Mouse (Mus musculus): ENCODE data around the gene Tdrd5. TPM values are rescaled to one million over a fixed set of nuclear protein-coding genes. Genes with fewer than 3 reads are reported as not detected.
A peak's percentile ranks its signal among the peaks of the same experiment; 100 is the strongest.
"Not testable (repeated sequence)": the region's sequence is repeated elsewhere in the genome, so short reads cannot be mapped to it uniquely, and the experiment has no call there.

Gene Tdrd5
- 0.39 and 0.58 TPM in 2 replicates for polyA plus RNA-seq (2015; fragmentation: Nextera tagmentation; extraction: Ambion mirVana)

- Histone ChIP-seq H3K4me3 (peak within 1 kb of the TSS; percentile 67), H3K9me3 (no peaks in the 10 kb centered on the region), H3K27me3 (peaks cover 58% of the 10 kb centered on the region), H3K4me2 (peak within 1 kb of the TSS; percentile 96), H3K9ac (peak within 1 kb of the TSS; percentile 79), H3K36me3 (no peaks in the 10 kb centered on the region), H3K4me1 (replicated peaks) (peaks cover 6% of the 10 kb centered on the region), H3K27ac (no peak within 1 kb of the TSS)
- under 1% methylated on average over 68 of the region's 85 CpGs for WGBS
- ATAC-seq (ENCODE audit: low FRiP score), result peak; percentile 91
Observed at GRCm38 (mm10) chr1:156302911-156303749, at the start of gene Tdrd5. Gene Tdrd5 (minus strand): TSS chr1:156303664.

- H3K9ac ChIP-seq, result no peak overlapping the region
- H3K4me1 ChIP-seq (replicated peaks), result no peaks in the 10 kb centered on the region
- H3K4me3 ChIP-seq, result no peak overlapping the region
- H3K9me3 ChIP-seq, result no peaks in the 10 kb centered on the region
- H3K4me2 ChIP-seq, result no peak overlapping the region
- no peak for ATAC-seq (ENCODE audit: low FRiP score)
- H3K27ac ChIP-seq, result no peak overlapping the region
- WGBS, result 94% methylated on average over 2 of the region's 2 CpGs
- H3K36me3 ChIP-seq, result no peaks in the 10 kb centered on the region
- H3K27me3 ChIP-seq, result no peaks in the 10 kb centered on the region
Observed at GRCm38 (mm10) chr1:156352466-156352865, 49.0 kb upstream of the Tdrd5 start.

GRCm38 (mm10) chr1:156350441-156350840 is 47.0 kb upstream of the Tdrd5 start:
- 89% methylated on average over 4 of the region's 4 CpGs for WGBS
- ATAC-seq (ENCODE audit: low FRiP score), result no peak

GRCm38 (mm10) chr1:156349031-156349430 is 45.6 kb upstream of the Tdrd5 start:
- ATAC-seq (ENCODE audit: low FRiP score), result no peak
- no peak overlapping the region for H3K9ac ChIP-seq
- H3K27me3 ChIP-seq, result no peaks in the 10 kb centered on the region
- no peaks in the 10 kb centered on the region for H3K4me1 ChIP-seq (replicated peaks)
- no peaks in the 10 kb centered on the region for H3K9me3 ChIP-seq
- H3K4me3 ChIP-seq, result no peak overlapping the region
- 87% methylated on average over 4 of the region's 4 CpGs for WGBS
- H3K36me3 ChIP-seq, result no peaks in the 10 kb centered on the region
- no peak overlapping the region for H3K27ac ChIP-seq
- H3K4me2 ChIP-seq, result no peak overlapping the region

More at GRCm38 (mm10) chr1:156350441-156350840, 47.0 kb upstream of the Tdrd5 start:
- H3K27me3 ChIP-seq, result no peaks in the 10 kb centered on the region
- H3K4me2 ChIP-seq, result no peak overlapping the region
- H3K36me3 ChIP-seq, result no peaks in the 10 kb centered on the region
- no peaks in the 10 kb centered on the region for H3K4me1 ChIP-seq (replicated peaks)
- H3K4me3 ChIP-seq, result no peak overlapping the region
- H3K9me3 ChIP-seq, result no peaks in the 10 kb centered on the region
- no peak overlapping the region for H3K9ac ChIP-seq
- no peak overlapping the region for H3K27ac ChIP-seq

GRCm38 (mm10) chr1:156345633-156346032 is 42.2 kb upstream of the Tdrd5 start:
- no peak overlapping the region for H3K27ac ChIP-seq
- H3K9me3 ChIP-seq, result no peaks in the 10 kb centered on the region
- no peak overlapping the region for H3K9ac ChIP-seq
- ATAC-seq (ENCODE audit: low FRiP score), result no peak
- no peak overlapping the region for H3K4me3 ChIP-seq
- H3K27me3 ChIP-seq, result no peaks in the 10 kb centered on the region
- H3K4me2 ChIP-seq, result no peak overlapping the region
- WGBS, result 90% methylated on average over 4 of the region's 4 CpGs
- no peaks in the 10 kb centered on the region for H3K4me1 ChIP-seq (replicated peaks)
- no peaks in the 10 kb centered on the region for H3K36me3 ChIP-seq

- Histone ChIP-seq H3K36me3 (no peaks in the 10 kb centered on the region), H3K27ac (no peak overlapping the region), H3K9me3 (no peaks in the 10 kb centered on the region), H3K4me3 (no peak overlapping the region), H3K9ac (no peak overlapping the region), H3K4me2 (no peak overlapping the region), H3K4me1 (replicated peaks) (no peaks in the 10 kb centered on the region), H3K27me3 (no peaks in the 10 kb centered on the region)
- 71% methylated on average over 4 of the region's 4 CpGs for WGBS
- no peak for ATAC-seq (ENCODE audit: low FRiP score)
Observed at GRCm38 (mm10) chr1:156344433-156344832, 41.0 kb upstream of the Tdrd5 start.

GRCm38 (mm10) chr1:156340847-156341246 is 37.4 kb upstream of the Tdrd5 start:
- Histone ChIP-seq H3K36me3 (no peaks in the 10 kb centered on the region), H3K9ac (no peak overlapping the region), H3K27ac (no peak overlapping the region), H3K4me3 (no peak overlapping the region), H3K9me3 (no peaks in the 10 kb centered on the region), H3K4me2 (no peak overlapping the region), H3K4me1 (replicated peaks) (no peaks in the 10 kb centered on the region), H3K27me3 (no peaks in the 10 kb centered on the region)
- no peak for ATAC-seq (ENCODE audit: low FRiP score)
- WGBS, result 76% methylated on average over 4 of the region's 4 CpGs

- no peaks in the 10 kb centered on the region for H3K4me1 ChIP-seq (replicated peaks)
- ATAC-seq (ENCODE audit: low FRiP score), result no peak
- no peak overlapping the region for H3K4me2 ChIP-seq
- no peak overlapping the region for H3K27ac ChIP-seq
- no peaks in the 10 kb centered on the region for H3K9me3 ChIP-seq
- no peak overlapping the region for H3K4me3 ChIP-seq
- no peak overlapping the region for H3K9ac ChIP-seq
- no peaks in the 10 kb centered on the region for H3K36me3 ChIP-seq
- 92% methylated on average over 9 of the region's 9 CpGs for WGBS
- no peaks in the 10 kb centered on the region for H3K27me3 ChIP-seq
Observed at GRCm38 (mm10) chr1:156323126-156323525, 19.7 kb upstream of the Tdrd5 start.

- no peak within 1 kb of the TSS; the same call in 1 of the 2 replicates for H3K9ac ChIP-seq
Observed at GRCm38 (mm10) chr1:156310630-156311029, 7.2 kb upstream of the Tdrd5 start, which contains the start of gene Nphs2. Gene Nphs2 (plus strand): TSS chr1:156310727.

GRCm38 (mm10) chr1:156308595-156308994 is 5.1 kb upstream of the Tdrd5 start:
- Histone ChIP-seq H3K36me3 (no peaks in the 10 kb centered on the region), H3K27me3 (peaks cover 73% of the 10 kb centered on the region), H3K4me2 (no peak overlapping the region), H3K4me3 (no peak overlapping the region), H3K9me3 (no peaks in the 10 kb centered on the region), H3K4me1 (replicated peaks) (peaks cover 9% of the 10 kb centered on the region), H3K27ac (no peak overlapping the region), H3K9ac (no peak overlapping the region)
- WGBS, result 72% methylated on average over 1 of the region's 1 CpGs
- no peak for ATAC-seq (ENCODE audit: low FRiP score)

More at GRCm38 (mm10) chr1:156310630-156311029, 7.2 kb upstream of the Tdrd5 start, which contains the start of gene Nphs2:
- no peaks in the 10 kb centered on the region for H3K36me3 ChIP-seq
- no peaks in the 10 kb centered on the region for H3K9me3 ChIP-seq
- H3K4me3 ChIP-seq, result peak within 1 kb of the TSS; percentile 30
- peak within 1 kb of the TSS; percentile 51 for H3K4me2 ChIP-seq
- 3% methylated on average over 29 of the region's 29 CpGs for WGBS
- no peak within 1 kb of the TSS for H3K27ac ChIP-seq
- no peak for ATAC-seq (ENCODE audit: low FRiP score)
- H3K4me1 ChIP-seq (replicated peaks), result peaks cover 5% of the 10 kb centered on the region
- peaks cover 52% of the 10 kb centered on the region for H3K27me3 ChIP-seq

GRCm38 (mm10) chr1:156290016-156290415 is 13.4 kb downstream of the Tdrd5 start:
- Histone ChIP-seq H3K36me3 (no peaks in the 10 kb centered on the region), H3K27me3 (no peaks in the 10 kb centered on the region), H3K4me1 (replicated peaks) (no peaks in the 10 kb centered on the region), H3K4me3 (no peak overlapping the region), H3K9me3 (no peaks in the 10 kb centered on the region), H3K27ac (no peak overlapping the region), H3K9ac (no peak overlapping the region), H3K4me2 (no peak overlapping the region)
- no peak for ATAC-seq (ENCODE audit: low FRiP score)
- 92% methylated on average over 6 of the region's 6 CpGs for WGBS

- not testable (repeated sequence) for ATAC-seq (ENCODE audit: low FRiP score); H3K27me3 ChIP-seq; H3K9ac ChIP-seq; H3K4me3 ChIP-seq; H3K36me3 ChIP-seq; H3K27ac ChIP-seq; H3K4me1 ChIP-seq (replicated peaks); H3K9me3 ChIP-seq; H3K4me2 ChIP-seq
- 71% methylated on average over 10 of the region's 10 CpGs for WGBS
Observed at GRCm38 (mm10) chr1:156289222-156289587, 14.3 kb downstream of the Tdrd5 start.

Measured in hindbrain, embryonic 13.5 days (tissue).